Mouse (Mus musculus): ENCODE results near the gene Gramd1c. TPM values are rescaled to one million over a fixed set of nuclear protein-coding genes. Genes with fewer than 3 reads are reported as not detected.

The Gramd1c gene
- polyA plus RNA-seq, 2 experiments: 1.6 to 2.2 TPM

DNA sequence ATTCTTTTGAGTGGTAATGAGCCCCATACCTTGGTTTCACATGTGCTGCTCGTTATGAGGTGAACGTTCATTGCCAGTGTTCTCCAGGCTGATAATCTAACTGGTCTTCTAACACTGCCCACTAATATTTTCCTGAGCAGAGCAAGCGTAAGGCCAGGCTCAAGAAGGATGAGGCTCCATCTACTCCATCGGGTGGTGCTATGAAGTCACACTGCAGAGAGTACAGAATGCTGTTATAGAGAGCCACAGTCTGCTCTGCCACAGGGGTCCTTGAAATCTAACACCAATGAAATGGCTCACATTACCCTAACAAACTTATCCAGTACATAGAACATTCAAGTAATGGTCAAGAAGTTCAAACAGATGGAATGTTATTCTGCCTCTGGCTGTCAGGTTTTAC lies 105.1 kb downstream of the Gramd1c start:
- WGBS (ENCODE audit: insufficient replicate concordance): 73% methylated on average over 4 of the region's 4 CpGs
- H3K27ac ChIP-seq: no peak overlapping the region
- H3K4me2 ChIP-seq (ENCODE audit: low read depth): no peak overlapping the region
- H3K36me3 ChIP-seq (replicated peaks; ENCODE audit: control insufficient read depth, insufficient read depth, low read depth): no peaks in the 10 kb centered on the region
- no peak overlapping the region for H3K9ac ChIP-seq (replicated peaks)
- no peaks in the 10 kb centered on the region for H3K9me3 ChIP-seq (ENCODE audit: control insufficient read depth, low read length)
- H3K4me3 ChIP-seq (ENCODE audit: insufficient read depth in 1 of 2, low read depth in 2 of 2, low read length in 2 of 2): no peak overlapping the region
- no peaks in the 10 kb centered on the region for H3K4me1 ChIP-seq (replicated peaks; ENCODE audit: control insufficient read depth in 2 of 2, insufficient read depth in 2 of 2, low read length in 1 of 2)
- DNase-seq (ENCODE audit: low read depth in 3 of 3, low spot score in 3 of 3): no peak
- ATAC-seq (ENCODE audit: insufficient read depth): no peak
- TF ChIP-seq EP300 (IDR thresholded peaks at IDR 0.05; ENCODE audit: low read depth) (no peak), CTCF (IDR thresholded peaks at IDR 0.05; ENCODE audit: low read depth) (no peak)
- H3K27me3 ChIP-seq (ENCODE audit: control insufficient read depth, insufficient read depth, low read length): no peaks in the 10 kb centered on the region

DNA sequence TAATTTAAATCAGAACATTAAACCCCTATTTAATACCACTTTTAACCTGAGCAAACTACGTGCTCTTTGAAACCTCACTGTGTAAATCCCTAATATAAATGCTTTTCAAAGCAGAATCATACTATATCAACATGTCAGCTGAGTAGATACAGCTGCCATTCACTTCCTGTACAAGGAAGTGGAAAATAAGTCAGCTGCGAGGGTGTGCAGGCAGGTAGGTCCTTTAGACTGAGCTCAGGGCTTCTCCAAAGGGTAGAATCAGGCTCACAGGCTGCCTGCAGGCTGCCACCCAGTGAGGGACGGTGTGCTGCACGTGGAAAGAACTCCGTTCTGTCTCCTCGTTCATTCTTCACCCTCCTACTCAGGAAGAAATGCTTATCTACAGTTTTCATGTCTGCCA lies 108.2 kb downstream of the Gramd1c start:
- DNase-seq (ENCODE audit: low read depth in 3 of 3, low spot score in 3 of 3): no peak
- WGBS (ENCODE audit: insufficient replicate concordance): 37% methylated on average over 6 of the region's 6 CpGs
- Histone ChIP-seq H3K4me1 (replicated peaks; ENCODE audit: control insufficient read depth in 2 of 2, insufficient read depth in 2 of 2, low read length in 1 of 2) (no peaks in the 10 kb centered on the region), H3K9me3 (ENCODE audit: control insufficient read depth, low read length) (no peaks in the 10 kb centered on the region), H3K36me3 (replicated peaks; ENCODE audit: control insufficient read depth, insufficient read depth, low read depth) (no peaks in the 10 kb centered on the region), H3K4me2 (ENCODE audit: low read depth) (no peak overlapping the region), H3K4me3 (ENCODE audit: insufficient read depth in 1 of 2, low read depth in 2 of 2, low read length in 2 of 2) (no peak overlapping the region), H3K9ac (replicated peaks) (no peak overlapping the region), H3K27me3 (ENCODE audit: control insufficient read depth, insufficient read depth, low read length) (no peaks in the 10 kb centered on the region), H3K27ac (no peak overlapping the region)
- ATAC-seq (ENCODE audit: insufficient read depth): no peak
- no peak for TF ChIP-seq EP300 (IDR thresholded peaks at IDR 0.05; ENCODE audit: low read depth)
- no peak for TF ChIP-seq CTCF (IDR thresholded peaks at IDR 0.05; ENCODE audit: low read depth)

DNA sequence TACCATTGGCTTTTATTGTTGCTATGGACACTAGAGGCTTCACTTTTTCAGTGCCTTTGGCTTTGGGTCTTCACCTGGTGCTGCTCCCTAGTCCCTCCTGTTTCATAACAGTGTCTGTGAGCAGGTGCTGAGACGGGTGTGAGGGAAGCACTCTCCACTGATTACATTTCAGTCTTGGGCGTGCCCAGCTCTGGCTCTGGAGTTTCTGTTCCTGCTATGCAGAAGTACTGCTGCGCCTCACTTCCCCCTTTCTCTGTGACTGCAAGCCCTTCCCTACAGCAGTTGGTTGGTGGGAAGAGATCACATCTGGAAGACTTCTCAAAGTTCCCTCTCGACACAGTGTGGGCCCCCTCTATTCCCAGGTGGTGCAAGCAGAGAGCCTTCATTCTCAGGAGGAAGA lies 111.6 kb downstream of the Gramd1c start:
- no peak overlapping the region for H3K4me2 ChIP-seq (ENCODE audit: low read depth)
- DNase-seq (ENCODE audit: low read depth in 3 of 3, low spot score in 3 of 3) (no peak), ATAC-seq (ENCODE audit: insufficient read depth) (no peak)
- H3K9me3 ChIP-seq (ENCODE audit: control insufficient read depth, low read length): no peaks in the 10 kb centered on the region
- WGBS (ENCODE audit: insufficient replicate concordance): 16% methylated on average over 4 of the region's 4 CpGs
- no peaks in the 10 kb centered on the region for H3K27me3 ChIP-seq (ENCODE audit: control insufficient read depth, insufficient read depth, low read length)
- no peak overlapping the region for H3K9ac ChIP-seq (replicated peaks)
- H3K27ac ChIP-seq: no peak overlapping the region
- H3K36me3 ChIP-seq (replicated peaks; ENCODE audit: control insufficient read depth, insufficient read depth, low read depth): no peaks in the 10 kb centered on the region
- no peak overlapping the region for H3K4me3 ChIP-seq (ENCODE audit: insufficient read depth in 1 of 2, low read depth in 2 of 2, low read length in 2 of 2)
- H3K4me1 ChIP-seq (replicated peaks; ENCODE audit: control insufficient read depth in 2 of 2, insufficient read depth in 2 of 2, low read length in 1 of 2): no peaks in the 10 kb centered on the region
- TF ChIP-seq CTCF (IDR thresholded peaks at IDR 0.05; ENCODE audit: low read depth) (no peak), EP300 (IDR thresholded peaks at IDR 0.05; ENCODE audit: low read depth) (no peak)

GRCm38 (mm10) chr16:43945869-43946268 lies 117.3 kb downstream of the Gramd1c start:
- TF ChIP-seq CTCF (IDR thresholded peaks at IDR 0.05; ENCODE audit: low read depth) (no peak), EP300 (IDR thresholded peaks at IDR 0.05; ENCODE audit: low read depth) (no peak)
- DNase-seq (ENCODE audit: low read depth in 3 of 3, low spot score in 3 of 3): no peak

DNA sequence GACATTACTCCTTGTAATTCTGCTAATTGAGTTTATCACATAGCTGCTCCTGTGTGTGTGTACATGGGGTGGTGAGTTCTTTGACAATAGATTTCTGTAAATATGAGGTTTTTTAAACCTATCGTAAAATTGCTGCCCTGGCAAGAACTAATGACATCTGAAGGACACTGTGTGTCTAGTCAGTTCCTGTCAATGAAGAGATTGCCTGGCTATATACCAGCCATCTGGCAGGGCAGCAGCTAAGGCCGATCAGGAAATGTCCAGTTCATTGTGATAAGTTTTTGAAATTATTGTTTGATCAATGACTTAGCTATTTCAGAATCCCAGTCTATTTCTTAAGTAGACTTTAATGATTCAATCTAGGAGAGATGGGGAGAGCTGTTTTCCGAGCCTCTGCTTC lies 117.8 kb downstream of the Gramd1c start:
- H3K36me3 ChIP-seq (replicated peaks; ENCODE audit: control insufficient read depth, insufficient read depth, low read depth): no peaks in the 10 kb centered on the region

More at GRCm38 (mm10) chr16:43945869-43946268, 117.3 kb downstream of the Gramd1c start:
- H3K4me3 ChIP-seq (ENCODE audit: insufficient read depth in 1 of 2, low read depth in 2 of 2, low read length in 2 of 2): no peak overlapping the region
- no peak overlapping the region for H3K27ac ChIP-seq
- no peaks in the 10 kb centered on the region for H3K27me3 ChIP-seq (ENCODE audit: control insufficient read depth, insufficient read depth, low read length)
- ATAC-seq (ENCODE audit: insufficient read depth): no peak
- no peaks in the 10 kb centered on the region for H3K4me1 ChIP-seq (replicated peaks; ENCODE audit: control insufficient read depth in 2 of 2, insufficient read depth in 2 of 2, low read length in 1 of 2)
- H3K9ac ChIP-seq (replicated peaks): no peak overlapping the region
- WGBS (ENCODE audit: insufficient replicate concordance): 59% methylated on average over 3 of the region's 3 CpGs
- H3K36me3 ChIP-seq (replicated peaks; ENCODE audit: control insufficient read depth, insufficient read depth, low read depth): no peaks in the 10 kb centered on the region
- H3K4me2 ChIP-seq (ENCODE audit: low read depth): no peak overlapping the region
- no peaks in the 10 kb centered on the region for H3K9me3 ChIP-seq (ENCODE audit: control insufficient read depth, low read length)

More for the DNA sequence above, 117.8 kb downstream of the Gramd1c start:
- H3K4me1 ChIP-seq (replicated peaks; ENCODE audit: control insufficient read depth in 2 of 2, insufficient read depth in 2 of 2, low read length in 1 of 2): no peaks in the 10 kb centered on the region
- H3K4me2 ChIP-seq (ENCODE audit: low read depth): no peak overlapping the region
- no peaks in the 10 kb centered on the region for H3K27me3 ChIP-seq (ENCODE audit: control insufficient read depth, insufficient read depth, low read length)
- no peak for TF ChIP-seq EP300 (IDR thresholded peaks at IDR 0.05; ENCODE audit: low read depth)
- TF ChIP-seq CTCF (IDR thresholded peaks at IDR 0.05; ENCODE audit: low read depth): no peak
- ATAC-seq (ENCODE audit: insufficient read depth) (no peak), DNase-seq (ENCODE audit: low read depth in 3 of 3, low spot score in 3 of 3) (no peak)
- WGBS (ENCODE audit: insufficient replicate concordance): 72% methylated on average over 3 of the region's 3 CpGs
- H3K9ac ChIP-seq (replicated peaks): no peak overlapping the region
- no peak overlapping the region for H3K27ac ChIP-seq
- no peak overlapping the region for H3K4me3 ChIP-seq (ENCODE audit: insufficient read depth in 1 of 2, low read depth in 2 of 2, low read length in 2 of 2)
- H3K9me3 ChIP-seq (ENCODE audit: control insufficient read depth, low read length): no peaks in the 10 kb centered on the region

All from liver, embryonic 14.5 days (tissue).